Mouse (Mus musculus) limb, embryonic 12.5 days (tissue): ENCODE measurements around the gene Ccdc194. TPM values are rescaled to one million over a fixed set of nuclear protein-coding genes. Genes with fewer than 3 reads are reported as not detected.
"Not testable (repeated sequence)": the region's sequence is repeated elsewhere in the genome, so short reads cannot be mapped to it uniquely, and the experiment has no call there.

Experiments used
- ATAC-seq: fragments of 200-750 bp; cut with Nextera tagmentation; 2 replicates; pipeline ENCODE4 v1.8.0; 2017; ENCODE audit warnings: low read depth, moderate TSS enrichment; ENCODE audit not compliant: insufficient number of reproducible peaks, insufficient read depth, low FRiP score, low TSS enrichment
- H3K27ac ChIP-seq: fragments of 300-500 bp; sonication (generic); 2 replicates; pipeline ENCODE4 v1.5.1; 2016; ENCODE audit warnings: mild to moderate bottlenecking, moderate library complexity
- H3K27me3 ChIP-seq: fragments of 300-500 bp; sonication (generic); 2 replicates; pipeline ENCODE4 v1.6.1; 2016; ENCODE audit warnings: mild to moderate bottlenecking, moderate library complexity
- H3K36me3 ChIP-seq: fragments of 300-500 bp; sonication (generic); 2 replicates; pipeline ENCODE4 v1.6.1; 2016; ENCODE audit warnings: mild to moderate bottlenecking, moderate library complexity
- H3K4me1 ChIP-seq: fragments of 300-500 bp; sonication (generic); replicated peaks from 2 replicates; pipeline ENCODE4 v1.6.1; 2016
- H3K4me2 ChIP-seq: fragments of 300-500 bp; sonication (generic); 2 replicates; pipeline ENCODE4 v1.6.1; 2016; ENCODE audit warnings: mild to moderate bottlenecking, moderate library complexity
- H3K4me3 ChIP-seq: fragments of 300-500 bp; sonication (generic); replicated peaks from 2 replicates; pipeline ENCODE4 v1.5.1; 2016; ENCODE audit warnings: mild to moderate bottlenecking
- H3K9ac ChIP-seq: fragments of 300-500 bp; sonication (generic); replicated peaks from 2 replicates; pipeline ENCODE4 v1.6.1; 2016; ENCODE audit warnings: mild to moderate bottlenecking, moderate library complexity
- H3K9me3 ChIP-seq: fragments of 300-500 bp; sonication (generic); 2 replicates; pipeline ENCODE4 v1.6.1; 2016; ENCODE audit warnings: mild to moderate bottlenecking, moderate library complexity
- WGBS: fragments of 180-500 bp; shearing (Covaris S2); methylation state at CpG from one replicate; pipeline ENCODE4 v1.1.7; 2016; 5-methylcytosine and 5-hydroxymethylcytosine counted together
- polyA plus RNA-seq: library from polyadenylated mRNA; unstranded; fragments of >200 nt; fragmentation: Nextera tagmentation; extraction: Ambion mirVana; gene quantifications from 2 replicates; pipeline ENCODE4 v1.2.1, GENCODE M21; 2016

Gene Ccdc194
- polyA plus RNA-seq, 1 experiment from 2014 or later = 0.25 TPM

DNA sequence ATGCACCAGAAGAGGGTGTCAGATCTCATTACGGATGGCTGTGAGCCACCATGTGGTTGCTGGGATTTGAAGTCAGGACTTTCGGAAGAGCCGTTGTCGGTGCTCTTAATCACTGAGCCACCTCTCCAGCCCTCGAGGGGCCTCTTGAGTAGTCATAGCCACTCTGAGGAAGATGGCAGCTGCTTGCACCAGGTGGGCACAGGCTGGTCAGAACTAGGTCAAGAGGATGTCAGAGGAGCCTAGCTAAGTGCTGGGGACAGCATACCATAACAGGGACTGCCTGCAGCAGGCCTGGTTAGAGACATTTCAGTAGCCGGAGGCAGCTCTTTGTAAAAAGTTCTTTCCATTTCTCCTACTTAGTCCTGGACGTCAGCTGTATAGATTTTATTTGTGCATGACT lies 25.2 kb upstream of the Ccdc194 start:
- Histone ChIP-seq H3K4me2 (no peak overlapping the region), H3K36me3 (peaks cover 27% of the 10 kb centered on the region), H3K9ac (no peak overlapping the region), H3K4me1 (no peaks in the 10 kb centered on the region), H3K27ac (no peak overlapping the region), H3K4me3 (no peak overlapping the region), H3K9me3 (no peaks in the 10 kb centered on the region), H3K27me3 (peaks cover 20% of the 10 kb centered on the region)
- WGBS = 61% methylated on average over 7 of the region's 7 CpGs
- ATAC-seq = no peak

DNA sequence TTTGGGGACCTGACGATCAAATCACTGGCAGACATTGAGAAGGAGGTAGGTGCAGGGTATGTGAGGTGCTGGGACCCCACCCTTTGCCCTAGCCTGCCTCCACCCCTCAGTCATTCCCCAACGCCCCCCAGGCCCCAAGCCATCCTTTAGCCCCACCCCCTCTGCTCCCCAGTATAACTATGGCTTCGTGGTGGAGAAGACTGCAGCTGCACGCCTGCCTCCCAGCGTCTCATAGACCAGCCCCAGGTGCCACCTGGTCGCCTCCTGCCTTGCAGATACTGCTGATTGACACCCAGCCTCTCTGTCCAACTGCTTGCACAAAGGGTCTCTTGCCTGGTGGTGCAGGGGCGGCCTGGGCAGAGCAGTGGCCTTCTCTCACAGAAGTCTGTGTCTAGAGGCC lies 22.1 kb upstream of the Ccdc194 start:
- H3K27ac ChIP-seq = no peak overlapping the region
- H3K27me3 ChIP-seq = no peaks in the 10 kb centered on the region
- H3K36me3 ChIP-seq = peaks cover 37% of the 10 kb centered on the region
- H3K9ac ChIP-seq = no peak overlapping the region
- ATAC-seq = no peak
- no peak overlapping the region for H3K4me2 ChIP-seq
- H3K4me1 ChIP-seq = peaks cover 9% of the 10 kb centered on the region
- no peaks in the 10 kb centered on the region for H3K9me3 ChIP-seq
- 85% methylated on average over 7 of the region's 7 CpGs for WGBS
- no peak overlapping the region for H3K4me3 ChIP-seq

DNA sequence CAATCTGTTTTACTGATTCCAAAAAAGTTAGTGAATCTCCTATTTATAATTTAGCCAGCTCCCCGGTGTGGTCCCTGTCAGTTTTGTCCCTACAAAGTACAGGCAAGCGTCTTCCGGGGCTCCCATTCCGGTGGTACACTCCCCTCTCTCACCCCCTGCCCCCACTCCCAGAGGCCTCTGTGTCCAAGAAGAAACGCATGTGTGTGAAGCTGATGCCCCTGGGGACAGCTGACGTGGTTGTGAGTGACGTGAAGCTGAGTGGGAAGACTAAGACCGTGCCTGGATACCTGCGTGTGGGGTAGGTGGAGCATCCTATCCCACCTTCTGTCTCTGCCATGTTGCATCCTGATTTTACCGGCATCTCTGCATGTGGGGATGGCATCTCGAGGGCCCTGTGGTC lies 19.5 kb upstream of the Ccdc194 start:
- ATAC-seq = no peak
- peaks cover 37% of the 10 kb centered on the region for H3K36me3 ChIP-seq
- peaks cover 9% of the 10 kb centered on the region for H3K4me1 ChIP-seq
- no peak overlapping the region for H3K9ac ChIP-seq
- H3K27me3 ChIP-seq = no peaks in the 10 kb centered on the region
- no peak overlapping the region for H3K4me2 ChIP-seq
- no peak overlapping the region for H3K27ac ChIP-seq
- H3K4me3 ChIP-seq = no peak overlapping the region
- 92% methylated on average over 11 of the region's 11 CpGs for WGBS
- no peaks in the 10 kb centered on the region for H3K9me3 ChIP-seq

DNA sequence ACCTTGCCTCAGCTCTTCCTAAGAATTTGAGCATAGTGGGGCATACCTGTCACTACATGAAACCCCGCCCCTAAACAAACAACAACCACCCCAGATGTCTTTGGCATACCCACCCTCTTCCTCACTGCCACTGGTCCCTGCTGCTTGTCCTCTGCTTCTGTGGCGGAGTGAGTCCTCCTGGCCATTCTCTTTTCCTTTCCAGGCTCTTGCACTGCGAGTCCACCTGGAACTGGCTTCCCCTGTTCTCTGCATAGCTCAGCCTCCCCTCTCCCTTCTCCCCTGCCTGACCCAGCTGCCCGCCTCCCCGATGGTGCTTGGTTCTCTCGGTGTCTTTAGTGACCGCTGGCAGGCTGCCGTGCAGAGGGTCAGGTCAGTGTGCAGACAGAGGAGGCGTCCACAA lies 18.2 kb upstream of the Ccdc194 start:
- Histone ChIP-seq H3K4me3 (peak overlapping the region; percentile 86), H3K4me1 (peaks cover 9% of the 10 kb centered on the region), H3K27ac (no peak overlapping the region), H3K9ac (peak overlapping the region; percentile 77; the same call in 1 of the 2 replicates), H3K4me2 (peak overlapping the region; percentile 80), H3K36me3 (peaks cover 35% of the 10 kb centered on the region), H3K9me3 (no peaks in the 10 kb centered on the region), H3K27me3 (no peaks in the 10 kb centered on the region)
- ATAC-seq = no peak
- WGBS = 87% methylated on average over 9 of the region's 9 CpGs

DNA sequence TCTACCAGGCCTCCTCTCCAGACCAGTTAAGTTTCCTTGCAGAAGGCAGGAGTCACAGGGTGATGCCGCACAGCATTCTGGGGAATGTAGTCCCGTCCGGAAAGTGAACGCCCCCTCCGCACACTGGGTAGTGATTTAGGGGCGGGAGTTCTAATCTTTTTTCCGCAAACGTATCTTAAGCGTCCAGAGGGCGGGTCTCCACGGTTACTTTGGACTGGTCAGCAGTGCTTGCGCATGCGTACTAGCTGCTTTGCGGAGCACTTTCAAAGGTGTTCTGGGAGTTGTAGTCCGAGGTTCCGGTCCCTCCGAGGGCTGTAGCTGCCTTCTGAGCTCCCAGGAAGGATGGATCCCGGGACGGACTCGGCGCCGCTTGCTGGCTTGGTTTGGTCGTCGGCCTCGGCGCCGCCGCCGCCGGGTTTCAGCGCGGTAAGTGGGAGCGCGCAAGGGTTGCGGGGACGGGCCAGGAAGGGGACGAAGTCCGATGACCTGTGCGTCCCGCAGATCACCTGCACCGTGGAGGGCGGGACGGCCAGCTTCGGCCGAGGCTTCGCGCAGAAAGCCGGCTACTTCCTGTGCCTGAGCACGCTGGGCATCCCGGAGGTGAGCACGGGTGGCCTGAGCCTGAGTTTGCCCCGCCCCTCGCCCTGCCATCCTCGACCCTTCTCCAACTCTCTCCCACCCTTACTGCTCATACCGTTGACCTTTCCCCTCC lies 17.3 kb upstream of the Ccdc194 start, which contains the start of gene Mvb12a:
TSS of gene Mvb12a (plus strand) at position 291 of the 712 bp plus-strand sequence.
- WGBS = under 1% methylated on average over 55 of the region's 55 CpGs
- Histone ChIP-seq H3K4me2 (peak within 1 kb of the TSS; percentile 80), H3K9me3 (no peaks in the 10 kb centered on the region), H3K36me3 (peaks cover 28% of the 10 kb centered on the region), H3K27me3 (peaks cover 6% of the 10 kb centered on the region; the same call in 1 of the 2 replicates), H3K4me3 (peak within 1 kb of the TSS; percentile 86), H3K9ac (peak within 1 kb of the TSS; percentile 77), H3K4me1 (peaks cover 13% of the 10 kb centered on the region), H3K27ac (0 out of 2 replicates have a peak within 1 kb of the TSS, but pooled peaks have one; percentile 50)
- peak; percentile 93 for ATAC-seq

DNA sequence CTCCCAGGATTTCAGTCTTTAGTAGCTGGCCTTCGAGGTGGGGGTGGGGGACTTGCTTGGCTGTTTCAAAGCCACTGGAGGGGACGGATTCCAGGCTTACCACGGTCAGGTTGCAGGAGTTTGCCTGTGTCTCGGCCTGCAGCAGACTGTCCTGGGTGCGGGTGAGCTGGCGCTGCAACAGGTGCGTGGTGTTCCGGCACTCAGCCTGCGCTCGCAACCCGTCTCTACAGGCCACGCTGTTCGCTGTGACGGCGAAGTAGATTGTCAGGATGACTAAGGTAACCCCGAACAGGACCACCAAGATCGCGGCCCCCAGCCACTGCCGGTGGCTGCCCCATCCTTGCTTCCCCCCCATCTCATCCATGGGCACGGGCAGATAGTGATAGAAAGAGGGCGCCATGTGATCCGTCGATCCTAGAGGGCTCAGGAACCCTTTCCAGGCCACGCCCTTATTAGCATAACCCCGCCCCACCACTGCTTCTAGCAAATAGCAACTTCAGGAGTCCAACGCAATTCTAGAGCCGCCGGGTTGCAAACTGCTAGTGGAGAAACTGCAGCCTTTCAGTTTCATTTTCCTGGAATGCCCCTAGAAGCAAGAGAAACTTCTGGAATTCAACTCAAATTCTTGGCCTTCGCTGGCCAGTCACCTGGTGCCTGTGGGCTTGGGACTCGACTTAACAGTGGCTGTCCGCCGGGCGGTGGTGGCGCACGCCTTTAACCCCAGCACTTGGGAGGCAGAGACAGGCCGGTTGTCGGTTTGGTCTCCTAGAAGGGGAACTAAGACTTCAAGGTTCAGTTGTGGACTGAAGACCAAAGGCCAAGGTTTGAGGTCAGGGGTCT lies 11.7 kb upstream of the Ccdc194 start, which contains the start of gene Bst2:
TSS of gene Bst2 (minus strand) at position 429 of the 840 bp plus-strand sequence.
- Histone ChIP-seq H3K4me2 (peak within 1 kb of the TSS; percentile 63), H3K27ac (peak within 1 kb of the TSS; percentile 77; the same call in 1 of the 2 replicates), H3K36me3 (no peaks in the 10 kb centered on the region), H3K4me3 (peak within 1 kb of the TSS; percentile 43), H3K9me3 (no peaks in the 10 kb centered on the region), H3K27me3 (peaks cover 25% of the 10 kb centered on the region; the same call in 1 of the 2 replicates), H3K4me1 (peaks cover 6% of the 10 kb centered on the region; the same call in 1 of the 2 replicates), H3K9ac (peak within 1 kb of the TSS; percentile 56; the same call in 1 of the 2 replicates)
- peak; percentile 70 for ATAC-seq
- 2% methylated on average over 37 of the region's 37 CpGs for WGBS

GRCm38 (mm10) chr8:71535663-71536062 lies 10.2 kb upstream of the Ccdc194 start:
- H3K4me2 ChIP-seq = no peak overlapping the region
- H3K4me3 ChIP-seq = no peak overlapping the region
- H3K36me3 ChIP-seq = no peaks in the 10 kb centered on the region
- ATAC-seq = no peak
- no peak overlapping the region for H3K27ac ChIP-seq
- H3K9ac ChIP-seq = no peak overlapping the region
- peaks cover 25% of the 10 kb centered on the region; the same call in 1 of the 2 replicates for H3K27me3 ChIP-seq
- no peaks in the 10 kb centered on the region for H3K9me3 ChIP-seq
- WGBS = 64% methylated on average over 5 of the region's 5 CpGs
- H3K4me1 ChIP-seq = peaks cover 6% of the 10 kb centered on the region; the same call in 1 of the 2 replicates

DNA sequence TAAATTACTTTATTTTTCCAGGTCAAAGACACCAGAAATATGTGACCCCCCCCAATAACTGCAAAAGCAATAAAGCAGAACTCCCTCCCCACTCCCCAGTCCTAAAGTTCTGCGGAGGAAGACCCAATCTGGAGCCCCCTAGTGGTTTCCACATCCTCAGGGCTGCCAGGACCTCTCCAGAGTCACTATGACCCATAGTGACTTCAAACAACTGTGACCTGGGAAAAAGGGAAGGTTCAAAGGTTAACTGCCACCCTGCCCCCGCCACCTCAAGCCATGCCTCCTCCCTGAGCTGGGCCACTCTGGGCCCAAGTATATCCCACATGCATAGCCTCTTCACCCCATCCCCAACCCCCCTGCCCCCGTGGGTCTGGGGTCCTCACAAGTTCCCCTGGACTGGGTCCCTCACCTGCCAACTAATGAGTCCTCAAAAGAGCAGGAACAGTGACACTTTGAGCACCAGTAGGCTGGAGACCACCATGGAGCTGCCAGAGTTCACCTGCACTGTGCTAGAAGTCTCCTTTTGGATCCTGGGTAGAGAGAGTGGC lies 8.8 kb upstream of the Ccdc194 start:
- peaks cover 6% of the 10 kb centered on the region; the same call in 1 of the 2 replicates for H3K4me1 ChIP-seq
- WGBS = 26% methylated on average over 3 of the region's 3 CpGs
- H3K27ac ChIP-seq = no peak overlapping the region
- no peak overlapping the region for H3K4me3 ChIP-seq
- H3K27me3 ChIP-seq = peaks cover 25% of the 10 kb centered on the region; the same call in 1 of the 2 replicates
- no peaks in the 10 kb centered on the region for H3K9me3 ChIP-seq
- H3K36me3 ChIP-seq = no peaks in the 10 kb centered on the region
- H3K9ac ChIP-seq = no peak overlapping the region
- no peak for ATAC-seq
- no peak overlapping the region for H3K4me2 ChIP-seq

- not testable (repeated sequence) for H3K4me1 ChIP-seq, H3K27ac ChIP-seq, ATAC-seq, H3K9ac ChIP-seq, H3K4me2 ChIP-seq, H3K9me3 ChIP-seq, H3K36me3 ChIP-seq, H3K4me3 ChIP-seq
- H3K27me3 ChIP-seq = peaks cover 33% of the 10 kb centered on the region
- WGBS = 73% methylated on average over 6 of the region's 12 CpGs
Observed at GRCm38 (mm10) chr8:71530735-71531467, 5.4 kb upstream of the Ccdc194 start.

GRCm38 (mm10) chr8:71528362-71529073 lies 3.0 kb upstream of the Ccdc194 start:
- Histone ChIP-seq H3K27ac (peak overlapping the region; percentile 50), H3K27me3 (peaks cover 48% of the 10 kb centered on the region), H3K4me2 (no peak overlapping the region), H3K36me3 (no peaks in the 10 kb centered on the region), H3K4me1 (peaks cover 9% of the 10 kb centered on the region; the same call in 1 of the 2 replicates), H3K9me3 (no peaks in the 10 kb centered on the region), H3K9ac (no peak overlapping the region), H3K4me3 (no peak overlapping the region)
- no peak for ATAC-seq
- 78% methylated on average over 11 of the region's 11 CpGs for WGBS
